Comparison of ENCODE assay signal across 29 mouse cellular contexts in the genomic region with DNA sequence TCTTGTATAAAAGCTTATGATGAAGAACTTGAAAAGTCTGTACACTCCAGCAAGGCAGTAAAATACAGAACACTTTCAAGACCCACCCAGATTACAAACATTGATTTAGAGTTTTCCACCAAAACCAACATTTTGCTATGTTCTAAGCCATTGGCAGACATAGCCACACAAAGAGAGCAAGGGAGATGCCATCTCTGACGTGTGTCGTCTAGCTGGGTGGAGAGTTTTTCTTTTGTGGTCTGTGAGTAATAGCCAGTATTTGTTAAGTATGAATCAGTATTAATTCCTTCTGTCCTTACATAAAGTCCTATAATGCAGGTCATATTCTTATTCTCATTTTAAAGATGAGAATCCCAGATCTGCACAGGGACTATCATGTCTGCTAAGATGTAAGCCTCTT.
DNase-seq lines count a peak whose midpoint lies in the region; ATAC-seq and TF ChIP-seq lines count a peak whose summit lies in the region.
"Had no signal": no experiment of that assay in that cellular context is flagged by ENCODE, and none has a peak within 500 bp of the region (broad histone marks: within the 10 kb centered on the region; RNA-seq: fewer than 3 reads in every experiment).

No protein-coding gene starts in this region.

- no peak overlapping the region for H3K9ac ChIP-seq in heart, adult 2 months (ENCODE audit: low read depth, low read length)
- H3K9ac ChIP-seq: embryonic facial prominence, embryonic 12.5 days; embryonic facial prominence, embryonic 15.5 days; forebrain, embryonic 13.5 days; heart, embryonic 13.5 days; hindbrain, embryonic 14.5 days had no signal

- no peak overlapping the region for H3K27ac ChIP-seq in heart, adult 2 months
- H3K27ac ChIP-seq: embryonic facial prominence, embryonic 12.5 days; embryonic facial prominence, embryonic 15.5 days; forebrain, embryonic 10.5 days; forebrain, embryonic 13.5 days; heart, embryonic 10.5 days; heart, embryonic 13.5 days; hindbrain, embryonic 14.5 days; hindbrain, postnatal 0 days had no signal

- H3K27me3 ChIP-seq in heart, adult 2 months (ENCODE audit: control insufficient read depth, insufficient read depth, low read length): no peaks in the 10 kb centered on the region
- no peaks in the 10 kb centered on the region for H3K27me3 ChIP-seq in Patski
- no peaks in the 10 kb centered on the region for H3K27me3 ChIP-seq in myocyte (ENCODE audit: control insufficient read depth, insufficient read depth, insufficient read length)
- H3K27me3 ChIP-seq: embryonic facial prominence, embryonic 12.5 days; embryonic facial prominence, embryonic 15.5 days; forebrain, embryonic 13.5 days; heart, embryonic 13.5 days had no signal

- TF ChIP-seq CTCF in heart, adult 2 months (IDR thresholded peaks at IDR 0.05): no peak
- TF ChIP-seq CTCF in Patski (IDR thresholded peaks at IDR 0.05): no peak

- in situ Hi-C loops in Patski (cut with MboI; ENCODE audit: low pct_unique_long_range_greater_than_20kb): no loop called here

- CTCF ChIA-PET in Patski (lab: Charles Lee): interaction anchor here (1.3 kb wide), 1 partner anchor 10 kb away, joined by 3 read pairs; no protein-coding TSS in a partner anchor

- H3ac ChIP-seq in myocyte (ENCODE audit: control insufficient read depth, insufficient read length): no peak overlapping the region

- H3K79me2 ChIP-seq in heart, adult 2 months (replicated peaks; ENCODE audit: control insufficient read depth, insufficient read depth, low read length): no peaks in the 10 kb centered on the region
- H3K79me2 ChIP-seq in myocyte (ENCODE audit: control insufficient read depth, insufficient read depth): no peaks in the 10 kb centered on the region

- peak overlapping the region; percentile 19 for H3K4me2 ChIP-seq in myocyte (ENCODE audit: low read depth)
- H3K4me2 ChIP-seq: embryonic facial prominence, embryonic 12.5 days; embryonic facial prominence, embryonic 15.5 days; forebrain, embryonic 13.5 days; heart, embryonic 13.5 days; hindbrain, embryonic 14.5 days had no signal

- intact Hi-C loops in heart, adult 2 months (cut with DNase I): no loop called here
- intact Hi-C loops in left cerebral cortex, postnatal 25 days (cut with DNase I): no loop called here

- no peaks in the 10 kb centered on the region for H3K36me3 ChIP-seq in heart, adult 2 months (ENCODE audit: control insufficient read depth, insufficient read depth, low read length)
- H3K36me3 ChIP-seq in myocyte (ENCODE audit: control insufficient read depth, insufficient read depth): no peaks in the 10 kb centered on the region
- H3K36me3 ChIP-seq: embryonic facial prominence, embryonic 12.5 days; embryonic facial prominence, embryonic 15.5 days; forebrain, embryonic 10.5 days; heart, embryonic 10.5 days; heart, embryonic 13.5 days had no signal

- POLR2A ChIA-PET in Patski (lab: Charles Lee): no interaction called here

- ATAC-seq in Patski: peak; percentile 35
- ATAC-seq: CD4-positive, CD25-positive, alpha-beta regulatory T cell, adult 4 months; forebrain, embryonic 13.5 days; forebrain, embryonic 16.5 days; hindbrain, postnatal 0 days; inflammation-experienced regulatory T-cells, adult 6 months; intestine, postnatal 0 days had no signal

- DNase-seq in heart, adult 11 months: peak; percentile 8
- DNase-seq in heart, adult 2 months: no peak
- no peak for DNase-seq in Patski (ENCODE audit: low read depth, low spot score)
- no peak for DNase-seq in layer of hippocampus, postnatal 10 days (ENCODE audit: low spot score in 2 of 2)
- no peak for DNase-seq in left cerebral cortex, postnatal 25 days (ENCODE audit: low spot score in 2 of 2)
- DNase-seq: adrenal gland, adult 2 months; adrenal gland, postnatal 14 days; cerebellum, adult 11 months; cerebellum, adult 2 months; cerebellum, adult 9-11 months; cerebellum, postnatal 25 days; gastrocnemius, postnatal 10 days; heart, adult 18-20 months; heart, postnatal 14 days; heart, postnatal 4 days had no signal

- TF ChIP-seq POLR2A in heart, adult 2 months (IDR thresholded peaks at IDR 0.05; ENCODE audit: insufficient read depth, low read depth, low read length): no peak
- TF ChIP-seq POLR2A in myocyte (IDR thresholded peaks at IDR 0.05; ENCODE audit: insufficient read length, low read depth): no peak

- WGBS in heart, adult 2 months: 95% methylated on average over 2 of the region's 2 CpGs

- no peak overlapping the region for H3K4me3 ChIP-seq in heart, adult 2 months
- no peak overlapping the region for H3K4me3 ChIP-seq in myocyte
- H3K4me3 ChIP-seq: embryonic facial prominence, embryonic 12.5 days; embryonic facial prominence, embryonic 15.5 days; erythroblast, embryonic 14.5 days; forebrain, embryonic 10.5 days; forebrain, embryonic 13.5 days; heart, embryonic 10.5 days; heart, embryonic 13.5 days had no signal

- H3K4me1 ChIP-seq in heart, adult 2 months (ENCODE audit: control insufficient read depth, insufficient read depth, low read length): no peaks in the 10 kb centered on the region
- H3K4me1 ChIP-seq: embryonic facial prominence, embryonic 12.5 days; embryonic facial prominence, embryonic 15.5 days; forebrain, embryonic 10.5 days; forebrain, embryonic 13.5 days; heart, embryonic 10.5 days; heart, embryonic 13.5 days had no signal

- TF ChIP-seq EP300 in heart, adult 2 months (IDR thresholded peaks at IDR 0.05; ENCODE audit: insufficient read depth, low read depth, low read length): no peak

TF ChIP-seq in myocyte, 11 proteins besides CTCF, POLR2A, EP300 and RAD21:
- TF ChIP-seq USF1 (IDR thresholded peaks at IDR 0.05; ENCODE audit: low read depth) (no peak), TCF3 (IDR thresholded peaks at IDR 0.05; ENCODE audit: insufficient read length, low read depth) (no peak), MYOG (IDR thresholded peaks at IDR 0.05; ENCODE audit: control insufficient read depth in 1 of 3, insufficient read depth in 1 of 3, insufficient read length in 2 of 3, low read depth in 2 of 3) (no peak), MYOD1 (IDR thresholded peaks at IDR 0.05; ENCODE audit: control insufficient read depth in 1 of 3, insufficient read length in 2 of 3, low read depth in 2 of 3) (no peak), E2F4 (IDR thresholded peaks at IDR 0.05; ENCODE audit: insufficient read depth) (no peak), CEBPB (IDR thresholded peaks at IDR 0.05; ENCODE audit: insufficient read depth, poor library complexity, severe bottlenecking) (no peak), POLR2AphosphoS2 (IDR thresholded peaks at IDR 0.05; ENCODE audit: insufficient read length, low read depth) (no peak), MAX (IDR thresholded peaks at IDR 0.05; ENCODE audit: low read depth) (no peak), SRF (IDR thresholded peaks at IDR 0.05; ENCODE audit: control insufficient read depth, insufficient read length, low read depth) (no peak), TCF12 (IDR thresholded peaks at IDR 0.05; ENCODE audit: insufficient read depth, poor library complexity, severe bottlenecking) (no peak), REST (IDR thresholded peaks at IDR 0.05; ENCODE audit: insufficient read depth, insufficient read length) (no peak)
